Mouse (Mus musculus) bone marrow macrophage, adult 2 months (primary cell): ENCODE data around the gene Arsg.

ENCODE experiments used
- CTCF ChIP-seq: IDR thresholded peaks from 2 replicates; pipeline ENCODE4 v1.5.1; 2012; ENCODE audit warnings: low read depth, mild to moderate bottlenecking, low read length, moderate library complexity
- POLR2A ChIP-seq: IDR thresholded peaks from 2 replicates; pipeline ENCODE4 v1.6.1; 2012; ENCODE audit warnings: mild to moderate bottlenecking, low read depth, low read length, borderline replicate concordance

- TF ChIP-seq POLR2A: no peak
- TF ChIP-seq CTCF: no peak
Observed at GRCm38 (mm10) chr11:109505823-109506222, 32.6 kb downstream of the Arsg start.
